Mouse (Mus musculus): ENCODE data around the gene Olfr316.

Gene Olfr316

GRCm38 (mm10) chr11:58803871-58804270 is 51.3 kb downstream of the Olfr316 start:
- in situ Hi-C loops (cut with MboI, MseI) = no loop called here

- in situ Hi-C loops (cut with MboI, MseI) = no loop called here
These were observed 51.9 kb downstream of the Olfr316 start for GRCm38 (mm10) chr11:58804393-58804792.

All from T-helper 17 cell (primary cell).